Mouse (Mus musculus) bone marrow macrophage, adult 2 months (primary cell): ENCODE data around the gene Ccnd2.

Experiments used
- CTCF ChIP-seq: IDR thresholded peaks from 2 replicates; pipeline ENCODE4 v1.5.1; 2012; ENCODE audit warnings: low read depth, mild to moderate bottlenecking, low read length, moderate library complexity
- POLR2A ChIP-seq: IDR thresholded peaks from 2 replicates; pipeline ENCODE4 v1.6.1; 2012; ENCODE audit warnings: mild to moderate bottlenecking, low read depth, low read length, borderline replicate concordance

- TF ChIP-seq POLR2A (no peak), CTCF (no peak)
Measured at GRCm38 (mm10) chr6:127181296-127181695, 29.3 kb upstream of the Ccnd2 start.
